Mouse (Mus musculus) left cerebral cortex, adult 11 months (tissue): ENCODE data around the gene C2cd4c.

Source experiments
- DNase-seq: peaks from one replicate; pipeline ENCODE4 v3.0.0; 2022; ENCODE audit warnings: low spot score

Gene C2cd4c

GRCm38 (mm10) chr10:79578891-79579290 is 34.9 kb downstream of the C2cd4c start:
- DNase-seq: no peak

DNA sequence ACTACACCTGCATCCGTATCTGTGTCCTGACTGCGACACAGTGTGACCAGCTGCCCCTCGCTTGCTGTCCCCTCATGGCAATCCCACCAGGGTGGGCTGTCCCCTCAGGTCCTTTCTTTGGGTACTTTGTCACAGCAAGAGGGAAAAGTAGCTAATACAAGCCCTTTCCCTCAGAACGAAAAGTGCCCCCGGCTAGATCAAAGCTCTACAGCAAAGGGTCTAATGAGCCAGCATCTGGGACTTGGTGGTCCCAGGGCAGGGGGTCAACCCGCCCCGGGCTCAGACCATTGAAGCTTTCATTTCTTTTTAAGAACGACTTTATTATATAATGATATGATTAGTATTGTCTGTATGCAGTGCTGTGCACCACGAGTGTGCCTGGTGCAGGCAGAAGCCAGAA is 35.5 kb downstream of the C2cd4c start:
- no peak for DNase-seq

DNA sequence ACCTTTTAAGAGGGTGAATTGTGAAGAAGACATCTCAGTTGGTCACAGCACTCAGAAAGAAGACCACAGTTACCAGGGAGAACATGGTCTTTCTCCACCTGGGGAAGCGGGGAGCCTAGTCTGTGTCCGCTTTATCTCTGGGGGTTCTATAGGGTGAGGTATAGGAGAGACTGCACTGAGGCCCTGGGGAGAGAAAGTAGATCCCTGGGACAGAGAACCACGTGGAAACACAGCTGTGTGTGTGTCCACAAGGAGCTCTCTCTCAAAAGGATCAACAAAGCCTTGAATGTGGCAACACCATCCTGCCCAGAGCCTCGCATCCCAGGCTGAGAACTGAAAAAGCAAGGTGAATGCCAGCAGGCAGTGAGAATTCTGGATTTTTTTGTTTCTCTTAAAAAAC is 36.4 kb downstream of the C2cd4c start:
- no peak for DNase-seq

DNA sequence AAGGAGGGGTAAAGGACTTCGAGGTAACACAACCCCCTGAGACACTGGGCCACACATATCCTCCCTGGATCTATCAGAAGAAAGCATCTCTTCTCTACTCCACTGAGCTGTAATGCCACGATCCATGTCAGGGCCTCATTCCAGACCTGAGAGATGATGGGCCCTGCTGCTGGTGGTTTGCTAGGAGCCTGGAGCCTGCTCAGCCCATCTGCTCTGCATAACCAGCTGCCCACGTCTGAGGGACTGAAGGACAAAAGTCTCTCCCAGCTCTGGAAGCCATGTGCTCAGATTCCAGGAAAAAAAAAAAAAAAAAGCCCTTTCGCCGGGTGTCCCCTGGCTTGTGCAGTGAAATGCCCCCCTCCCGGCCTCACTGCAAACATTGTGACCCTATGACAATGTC is 38.1 kb downstream of the C2cd4c start:
- no peak for DNase-seq

- DNase-seq: no peak
Measured at GRCm38 (mm10) chr10:79574796-79575195, 39.0 kb downstream of the C2cd4c start.

DNA sequence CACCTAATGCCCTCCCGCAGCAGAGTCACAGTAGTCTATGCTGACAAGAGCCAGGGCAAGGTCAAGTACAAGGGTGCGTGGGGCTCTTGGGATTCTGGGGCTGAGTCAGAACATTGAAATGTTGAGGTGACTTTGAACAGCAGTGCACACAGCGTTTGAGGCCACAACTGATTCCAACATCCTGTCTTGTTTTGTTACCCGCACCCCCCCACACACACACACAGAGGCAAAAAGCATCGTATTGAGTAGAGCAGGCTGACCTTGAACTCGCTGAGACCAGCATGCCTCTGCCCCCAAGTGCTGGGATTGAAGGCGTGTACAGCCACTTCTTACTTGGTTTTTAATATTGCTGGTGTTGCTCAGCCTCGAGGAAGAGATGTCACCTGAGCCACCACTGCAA is 39.5 kb downstream of the C2cd4c start:
- DNase-seq: no peak

DNA sequence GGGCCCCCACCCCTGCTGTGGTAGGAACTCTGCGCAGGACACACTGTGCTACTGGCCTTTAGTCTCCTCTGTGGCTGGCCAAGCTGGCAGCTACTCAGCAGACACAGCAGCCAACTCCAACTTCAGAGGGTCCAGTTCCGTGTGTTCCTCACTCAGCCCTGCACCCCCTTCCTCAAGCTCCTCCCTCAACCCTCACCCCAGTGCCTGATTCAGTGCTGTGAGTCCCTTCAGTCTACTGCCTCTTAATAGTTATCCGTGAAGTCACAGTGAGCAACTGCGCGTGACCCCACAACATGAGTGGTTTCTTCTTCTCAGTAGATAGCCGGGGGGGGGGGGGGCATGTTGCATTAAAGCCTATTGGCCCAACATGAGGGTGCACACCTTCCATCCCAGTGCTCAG is 40.2 kb downstream of the C2cd4c start:
- no peak for DNase-seq

DNA sequence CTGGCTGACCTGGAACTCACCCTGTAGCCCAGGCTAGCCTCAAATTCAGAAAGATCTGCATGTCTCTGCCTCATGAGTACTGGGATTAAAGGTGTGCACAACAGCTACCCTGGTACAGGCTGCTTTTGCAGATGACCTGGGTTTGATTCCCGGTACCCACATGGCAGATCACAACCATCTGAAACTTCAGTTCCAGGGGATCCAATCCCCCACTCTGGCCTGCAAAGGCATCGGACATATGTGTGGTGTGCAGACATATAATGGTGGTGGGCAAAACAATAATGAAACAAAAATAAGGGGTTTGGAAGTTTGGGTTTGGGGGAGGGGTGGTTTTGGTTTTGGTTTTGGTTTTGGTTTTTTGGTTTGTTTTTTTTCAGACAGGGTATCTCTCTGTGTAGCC is 42.5 kb downstream of the C2cd4c start:
- DNase-seq: no peak

DNA sequence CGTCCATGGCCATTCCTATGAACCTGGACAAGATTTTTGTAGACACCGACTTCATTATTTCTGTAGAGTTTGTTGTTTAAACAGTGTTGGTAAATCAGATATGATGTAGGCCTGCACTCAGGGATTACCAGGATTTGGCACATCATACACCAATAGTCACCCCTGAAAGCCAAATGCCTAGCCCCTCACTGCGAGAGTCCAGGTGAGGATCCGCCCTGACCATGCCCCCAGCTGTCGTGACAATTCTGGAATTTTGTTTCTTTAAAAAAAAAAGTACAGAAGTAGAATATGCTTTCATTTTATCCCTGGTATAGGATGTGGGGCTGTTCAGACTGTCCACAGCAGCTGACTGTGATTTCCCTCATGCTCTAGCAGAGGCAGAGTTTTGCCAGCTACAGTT is 43.9 kb downstream of the C2cd4c start:
- no peak for DNase-seq

DNA sequence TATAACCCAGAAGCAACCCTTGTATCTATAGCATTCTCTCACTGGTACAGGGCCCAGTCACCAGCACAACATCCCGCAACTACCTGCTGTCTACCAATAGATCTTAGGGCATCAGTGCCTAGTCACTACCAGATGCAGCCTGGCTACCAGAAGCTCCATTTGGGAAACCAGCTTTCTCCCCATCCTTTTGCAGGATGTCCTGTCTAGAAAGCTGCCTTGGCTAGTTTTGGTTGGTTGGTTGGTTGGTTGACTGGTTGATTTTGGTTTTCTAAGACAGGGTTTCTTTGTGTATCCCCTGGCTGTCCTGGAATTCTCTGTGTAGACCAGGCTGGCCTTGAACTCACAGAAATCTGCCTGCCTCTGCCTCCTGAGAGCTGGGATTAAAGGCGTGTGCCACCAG is 54.1 kb downstream of the C2cd4c start:
- no peak for DNase-seq

- no peak for DNase-seq
Measured at GRCm38 (mm10) chr10:79557496-79557895, 56.3 kb downstream of the C2cd4c start.

DNA sequence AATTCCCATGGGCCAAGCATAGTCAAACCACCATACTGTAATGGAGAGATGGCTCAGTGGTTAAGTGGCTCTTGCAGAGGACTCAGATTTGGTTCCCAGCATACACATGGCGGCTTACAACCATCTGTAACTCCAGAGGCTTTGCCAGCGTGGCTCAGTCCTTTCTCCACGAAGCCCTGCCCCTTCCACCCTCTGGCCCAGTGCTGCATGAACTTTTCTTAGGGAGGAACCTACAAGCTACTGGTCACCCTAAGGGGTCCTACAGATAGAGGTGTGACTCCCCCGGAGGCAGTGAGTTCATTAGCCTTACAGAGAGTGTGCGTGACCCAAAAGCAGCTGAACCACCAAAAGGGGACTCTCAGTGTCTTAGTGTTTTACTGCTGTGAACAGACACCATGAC is 56.9 kb downstream of the C2cd4c start:
- no peak for DNase-seq
